Mouse (Mus musculus): ENCODE results near the gene Esr1. TPM values are rescaled to one million over a fixed set of nuclear protein-coding genes. Genes with fewer than 3 reads are reported as not detected.
A peak's percentile ranks its signal among the peaks of the same experiment; 100 is the strongest.

Gene Esr1
- polyA plus RNA-seq, 2 experiments, result 0.06 to 0.29 TPM

GRCm38 (mm10) chr10:4780926-4781325 is 169.5 kb downstream of the Esr1 start:
- 43% methylated on average over 6 of the region's 6 CpGs for WGBS (ENCODE audit: insufficient replicate concordance)
- ATAC-seq (ENCODE audit: insufficient read depth) (no peak), DNase-seq (ENCODE audit: low read depth in 3 of 3, low spot score in 3 of 3) (no peak)
- TF ChIP-seq EP300 (IDR thresholded peaks at IDR 0.05; ENCODE audit: low read depth), result no peak
- TF ChIP-seq CTCF (IDR thresholded peaks at IDR 0.05; ENCODE audit: low read depth), result no peak
- no peak overlapping the region for H3K4me3 ChIP-seq (ENCODE audit: insufficient read depth in 1 of 2, low read depth in 2 of 2, low read length in 2 of 2)
- no peak overlapping the region for H3K4me2 ChIP-seq (ENCODE audit: low read depth)
- no peak overlapping the region for H3K27ac ChIP-seq
- H3K9me3 ChIP-seq (ENCODE audit: control insufficient read depth, low read length), result no peaks in the 10 kb centered on the region
- H3K9ac ChIP-seq (replicated peaks), result no peak overlapping the region
- no peaks in the 10 kb centered on the region for H3K27me3 ChIP-seq (ENCODE audit: control insufficient read depth, insufficient read depth, low read length)
- no peaks in the 10 kb centered on the region for H3K4me1 ChIP-seq (replicated peaks; ENCODE audit: control insufficient read depth in 2 of 2, insufficient read depth in 2 of 2, low read length in 1 of 2)
- no peaks in the 10 kb centered on the region for H3K36me3 ChIP-seq (replicated peaks; ENCODE audit: control insufficient read depth, insufficient read depth, low read depth)

- Histone ChIP-seq H3K27me3 (ENCODE audit: control insufficient read depth, insufficient read depth, low read length) (no peaks in the 10 kb centered on the region), H3K36me3 (replicated peaks; ENCODE audit: control insufficient read depth, insufficient read depth, low read depth) (no peaks in the 10 kb centered on the region), H3K4me1 (replicated peaks; ENCODE audit: control insufficient read depth in 2 of 2, insufficient read depth in 2 of 2, low read length in 1 of 2) (no peaks in the 10 kb centered on the region), H3K9ac (replicated peaks) (no peak overlapping the region), H3K9me3 (ENCODE audit: control insufficient read depth, low read length) (no peaks in the 10 kb centered on the region), H3K27ac (no peak overlapping the region), H3K4me3 (ENCODE audit: insufficient read depth in 1 of 2, low read depth in 2 of 2, low read length in 2 of 2) (no peak overlapping the region), H3K4me2 (ENCODE audit: low read depth) (no peak overlapping the region)
- TF ChIP-seq EP300 (IDR thresholded peaks at IDR 0.05; ENCODE audit: low read depth) (no peak), CTCF (IDR thresholded peaks at IDR 0.05; ENCODE audit: low read depth) (no peak)
- ATAC-seq (ENCODE audit: insufficient read depth), result no peak
- DNase-seq (ENCODE audit: low read depth in 3 of 3, low spot score in 3 of 3), result peak in 1 of 3 experiments; percentile 1
- 25% methylated on average over 5 of the region's 5 CpGs for WGBS (ENCODE audit: insufficient replicate concordance)
Observed at GRCm38 (mm10) chr10:4787003-4787628, 175.7 kb downstream of the Esr1 start.

DNA sequence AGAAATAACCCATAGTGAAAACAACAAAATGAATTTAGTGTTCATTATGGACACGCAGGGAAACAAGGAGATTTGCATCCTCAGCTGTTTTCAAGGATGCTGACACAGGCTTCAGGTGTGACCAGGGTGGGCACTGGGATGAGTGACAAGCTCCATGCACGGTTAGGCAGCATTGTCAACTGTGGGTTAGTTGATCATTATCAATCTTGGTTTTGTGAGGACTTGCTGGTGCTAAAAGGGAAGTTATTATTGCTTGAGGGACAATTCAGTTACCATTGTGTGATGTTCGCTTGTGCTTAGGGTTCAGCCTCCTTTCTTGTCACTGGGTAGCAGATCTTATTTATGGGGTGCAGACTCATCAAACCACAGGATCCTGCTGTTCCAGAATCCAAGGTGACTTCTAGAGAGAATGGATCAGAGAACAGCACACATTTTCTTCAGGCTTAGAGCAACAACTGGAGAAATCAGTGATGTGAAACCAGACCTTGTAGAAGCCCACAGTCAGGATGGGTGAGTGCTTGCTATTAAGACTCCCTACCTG is 186.9 kb downstream of the Esr1 start:
- 33% methylated on average over 3 of the region's 3 CpGs for WGBS (ENCODE audit: insufficient replicate concordance)
- H3K9me3 ChIP-seq (ENCODE audit: control insufficient read depth, low read length), result no peaks in the 10 kb centered on the region; the same call in 1 of the 2 replicates
- H3K9ac ChIP-seq (replicated peaks), result no peak overlapping the region
- TF ChIP-seq EP300 (IDR thresholded peaks at IDR 0.05; ENCODE audit: low read depth) (no peak), CTCF (IDR thresholded peaks at IDR 0.05; ENCODE audit: low read depth) (no peak)
- ATAC-seq (ENCODE audit: insufficient read depth), result no peak
- no peaks in the 10 kb centered on the region for H3K4me1 ChIP-seq (replicated peaks; ENCODE audit: control insufficient read depth in 2 of 2, insufficient read depth in 2 of 2, low read length in 1 of 2)
- H3K4me2 ChIP-seq (ENCODE audit: low read depth), result no peak overlapping the region
- H3K27me3 ChIP-seq (ENCODE audit: control insufficient read depth, insufficient read depth, low read length), result no peaks in the 10 kb centered on the region
- DNase-seq (ENCODE audit: low read depth in 3 of 3, low spot score in 3 of 3), result no peak
- no peak overlapping the region for H3K4me3 ChIP-seq (ENCODE audit: insufficient read depth in 1 of 2, low read depth in 2 of 2, low read length in 2 of 2)
- H3K36me3 ChIP-seq (replicated peaks; ENCODE audit: control insufficient read depth, insufficient read depth, low read depth), result no peaks in the 10 kb centered on the region
- H3K27ac ChIP-seq, result no peak overlapping the region

- no peaks in the 10 kb centered on the region for H3K4me1 ChIP-seq (replicated peaks; ENCODE audit: control insufficient read depth in 2 of 2, insufficient read depth in 2 of 2, low read length in 1 of 2)
- no peaks in the 10 kb centered on the region for H3K36me3 ChIP-seq (replicated peaks; ENCODE audit: control insufficient read depth, insufficient read depth, low read depth)
- no peak overlapping the region for H3K9ac ChIP-seq (replicated peaks)
- 66% methylated on average over 5 of the region's 5 CpGs for WGBS (ENCODE audit: insufficient replicate concordance)
- H3K27me3 ChIP-seq (ENCODE audit: control insufficient read depth, insufficient read depth, low read length), result no peaks in the 10 kb centered on the region
- no peak overlapping the region for H3K4me3 ChIP-seq (ENCODE audit: insufficient read depth in 1 of 2, low read depth in 2 of 2, low read length in 2 of 2)
- H3K9me3 ChIP-seq (ENCODE audit: control insufficient read depth, low read length), result no peaks in the 10 kb centered on the region
- TF ChIP-seq EP300 (IDR thresholded peaks at IDR 0.05; ENCODE audit: low read depth), result no peak
- TF ChIP-seq CTCF (IDR thresholded peaks at IDR 0.05; ENCODE audit: low read depth), result no peak
- no peak for DNase-seq (ENCODE audit: low read depth in 3 of 3, low spot score in 3 of 3)
- ATAC-seq (ENCODE audit: insufficient read depth), result no peak
- no peak overlapping the region for H3K4me2 ChIP-seq (ENCODE audit: low read depth)
- H3K27ac ChIP-seq, result no peak overlapping the region
Observed at GRCm38 (mm10) chr10:4824366-4824765, 213.0 kb downstream of the Esr1 start.

DNA sequence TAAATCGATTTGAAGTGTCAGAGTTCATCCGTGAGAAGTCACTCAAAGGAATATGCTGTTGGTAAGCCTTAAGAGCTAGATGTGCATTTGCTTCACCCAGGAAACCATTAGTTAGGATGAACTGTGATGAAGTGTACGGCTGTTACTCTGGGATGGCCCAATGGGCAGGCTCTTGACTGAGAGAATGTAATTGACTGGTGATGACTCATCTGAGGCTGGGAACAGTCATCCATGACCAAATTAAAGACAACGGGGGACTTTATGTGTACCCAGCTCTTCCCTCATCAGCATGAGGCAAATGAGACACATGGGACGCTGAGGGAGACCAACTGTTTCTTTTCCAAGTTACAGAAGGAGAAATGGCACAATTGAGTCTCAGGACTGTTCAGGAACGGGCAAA is 219.2 kb downstream of the Esr1 start:
- Histone ChIP-seq H3K9me3 (ENCODE audit: control insufficient read depth, low read length) (no peaks in the 10 kb centered on the region), H3K36me3 (replicated peaks; ENCODE audit: control insufficient read depth, insufficient read depth, low read depth) (no peaks in the 10 kb centered on the region), H3K4me2 (ENCODE audit: low read depth) (no peak overlapping the region), H3K27me3 (ENCODE audit: control insufficient read depth, insufficient read depth, low read length) (no peaks in the 10 kb centered on the region), H3K4me1 (replicated peaks; ENCODE audit: control insufficient read depth in 2 of 2, insufficient read depth in 2 of 2, low read length in 1 of 2) (no peaks in the 10 kb centered on the region), H3K27ac (no peak overlapping the region), H3K4me3 (ENCODE audit: insufficient read depth in 1 of 2, low read depth in 2 of 2, low read length in 2 of 2) (no peak overlapping the region), H3K9ac (replicated peaks) (no peak overlapping the region)
- ATAC-seq (ENCODE audit: insufficient read depth), result no peak
- WGBS (ENCODE audit: insufficient replicate concordance), result 59% methylated on average over 6 of the region's 6 CpGs
- no peak for DNase-seq (ENCODE audit: low read depth in 3 of 3, low spot score in 3 of 3)
- TF ChIP-seq CTCF (IDR thresholded peaks at IDR 0.05; ENCODE audit: low read depth), result no peak
- no peak for TF ChIP-seq EP300 (IDR thresholded peaks at IDR 0.05; ENCODE audit: low read depth)
